Mouse (Mus musculus) stomach, postnatal 0 days (tissue): ENCODE results near the gene Chchd6. TPM values are rescaled to one million over a fixed set of nuclear protein-coding genes. Genes with fewer than 3 reads are reported as not detected.

Experiments
- ATAC-seq: fragments of 200-750 bp; cut with Nextera tagmentation; 2 replicates; pipeline ENCODE4 v1.8.0; 2017; ENCODE audit not compliant: low FRiP score, low TSS enrichment
- DNase-seq: peaks from one replicate; pipeline ENCODE4 v3.0.0-alpha.2; 2016; ENCODE audit warnings: low spot score
- H3K27ac ChIP-seq: fragments of 300-500 bp; sonication (generic); replicated peaks from 2 replicates; pipeline ENCODE4 v1.5.1; 2014; ENCODE audit warnings: mild to moderate bottlenecking, control low read depth
- H3K27me3 ChIP-seq: fragments of 300-500 bp; sonication (generic); 2 replicates; pipeline ENCODE4 v1.6.1; 2014; ENCODE audit warnings: low read length; ENCODE audit not compliant: control insufficient read depth, insufficient read depth
- H3K36me3 ChIP-seq: fragments of 300-500 bp; sonication (generic); 2 replicates; pipeline ENCODE4 v1.6.1; 2014; ENCODE audit warnings: low read length, mixed read lengths; ENCODE audit not compliant: control insufficient read depth, insufficient read depth
- H3K4me1 ChIP-seq: fragments of 300-500 bp; sonication (generic); replicated peaks from 2 replicates; pipeline ENCODE4 v1.6.1; 2014; ENCODE audit warnings: antibody characterized with exemption; ENCODE audit not compliant: control insufficient read depth, insufficient read depth
- H3K4me2 ChIP-seq: fragments of 300-500 bp; sonication (generic); replicated peaks from 2 replicates; pipeline ENCODE4 v1.6.1; 2014; ENCODE audit warnings: low read depth, mild to moderate bottlenecking, control low read depth, moderate library complexity
- H3K4me3 ChIP-seq: fragments of 300-500 bp; sonication (generic); 2 replicates; pipeline ENCODE4 v1.5.1; 2014; ENCODE audit warnings: low read depth, low read length, control low read depth
- H3K9ac ChIP-seq: fragments of 300-500 bp; sonication (generic); 2 replicates; pipeline ENCODE4 v1.6.1; 2014; ENCODE audit warnings: mild to moderate bottlenecking, low read length, control low read depth, mixed read lengths
- H3K9me3 ChIP-seq: fragments of 300-500 bp; sonication (generic); 2 replicates; pipeline ENCODE4 v1.6.1; 2016; ENCODE audit warnings: low read length; ENCODE audit not compliant: control insufficient read depth
- CTCF ChIP-seq: IDR thresholded peaks from 2 replicates; pipeline ENCODE4 v1.5.1; 2016; ENCODE audit warnings: antibody characterized with exemption, low read depth, mild to moderate bottlenecking, moderate library complexity
- EP300 ChIP-seq: optimal IDR thresholded peaks from 2 replicates; pipeline ENCODE3; 2016; ENCODE audit warnings: antibody characterized with exemption
- WGBS: fragments of 180-500 bp; shearing (Covaris S2); extraction: QIAGEN DNeasy Blood & Tissue Kit; methylation state at CpG from one replicate; pipeline ENCODE4 v1.1.7; 2014; 5-methylcytosine and 5-hydroxymethylcytosine counted together
- polyA plus RNA-seq: library from polyadenylated mRNA; unstranded; fragments of >200 nt; fragmentation: Nextera tagmentation; extraction: Ambion mirVana; gene quantifications from 2 replicates; pipeline ENCODE4 v1.2.1, GENCODE M21; 2015

Gene Chchd6
- polyA plus RNA-seq, 1 experiment from 2014 or later: 22.7 TPM

DNA sequence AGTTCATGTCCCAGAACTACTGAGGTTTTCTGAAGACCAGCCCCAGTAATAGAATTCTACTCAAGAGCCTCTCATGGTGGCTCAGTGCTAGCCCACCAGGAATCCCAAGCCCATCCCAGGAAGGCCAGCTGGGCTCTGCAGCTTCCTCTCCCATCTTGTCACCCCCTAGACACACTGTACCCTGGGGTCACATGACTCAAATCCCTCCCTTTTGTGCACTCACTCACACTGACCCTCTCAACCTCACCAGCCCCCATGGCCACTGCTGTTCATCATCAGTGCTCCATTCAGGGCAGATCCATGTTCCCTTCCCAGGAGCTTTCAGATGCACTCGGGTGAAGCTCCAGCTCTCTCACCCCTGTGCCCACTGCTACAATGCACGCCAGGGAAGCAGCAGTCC is 20.8 kb downstream of the Chchd6 start:
- Histone ChIP-seq H3K27me3 (no peaks in the 10 kb centered on the region), H3K9me3 (no peaks in the 10 kb centered on the region), H3K4me3 (no peak overlapping the region), H3K4me2 (no peak overlapping the region), H3K9ac (no peak overlapping the region), H3K27ac (no peak overlapping the region), H3K36me3 (no peaks in the 10 kb centered on the region), H3K4me1 (no peaks in the 10 kb centered on the region)
- DNase-seq: no peak
- WGBS: 40% methylated on average over 2 of the region's 2 CpGs
- no peak for ATAC-seq
- TF ChIP-seq CTCF: no peak
- TF ChIP-seq EP300: no peak

DNA sequence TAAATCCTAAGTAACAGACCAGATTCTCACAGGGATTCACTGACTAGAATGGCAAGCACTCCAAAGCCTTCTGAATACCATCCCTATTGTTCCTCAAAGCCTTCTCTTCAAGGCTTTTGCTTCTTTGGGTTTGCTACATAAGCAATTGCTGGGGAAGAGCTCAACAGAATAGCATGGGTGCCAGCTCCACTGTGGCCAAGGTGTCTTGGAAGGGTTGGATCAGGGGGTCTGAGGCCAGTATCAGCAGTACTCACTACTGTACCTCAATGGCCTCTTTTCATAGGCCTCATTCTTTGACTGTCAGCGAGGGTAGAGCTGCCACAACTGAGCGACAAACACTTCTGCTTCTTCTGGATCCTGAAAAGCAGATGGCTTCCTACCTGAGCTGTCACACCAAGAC is 21.7 kb downstream of the Chchd6 start:
- H3K9ac ChIP-seq: no peak overlapping the region
- no peaks in the 10 kb centered on the region for H3K27me3 ChIP-seq
- no peak for ATAC-seq
- TF ChIP-seq CTCF: no peak
- TF ChIP-seq EP300: no peak
- no peaks in the 10 kb centered on the region for H3K36me3 ChIP-seq
- H3K4me1 ChIP-seq: no peaks in the 10 kb centered on the region
- no peak overlapping the region for H3K27ac ChIP-seq
- DNase-seq: no peak
- 90% methylated on average over 2 of the region's 2 CpGs for WGBS
- no peak overlapping the region for H3K4me2 ChIP-seq
- H3K4me3 ChIP-seq: no peak overlapping the region
- no peaks in the 10 kb centered on the region for H3K9me3 ChIP-seq

DNA sequence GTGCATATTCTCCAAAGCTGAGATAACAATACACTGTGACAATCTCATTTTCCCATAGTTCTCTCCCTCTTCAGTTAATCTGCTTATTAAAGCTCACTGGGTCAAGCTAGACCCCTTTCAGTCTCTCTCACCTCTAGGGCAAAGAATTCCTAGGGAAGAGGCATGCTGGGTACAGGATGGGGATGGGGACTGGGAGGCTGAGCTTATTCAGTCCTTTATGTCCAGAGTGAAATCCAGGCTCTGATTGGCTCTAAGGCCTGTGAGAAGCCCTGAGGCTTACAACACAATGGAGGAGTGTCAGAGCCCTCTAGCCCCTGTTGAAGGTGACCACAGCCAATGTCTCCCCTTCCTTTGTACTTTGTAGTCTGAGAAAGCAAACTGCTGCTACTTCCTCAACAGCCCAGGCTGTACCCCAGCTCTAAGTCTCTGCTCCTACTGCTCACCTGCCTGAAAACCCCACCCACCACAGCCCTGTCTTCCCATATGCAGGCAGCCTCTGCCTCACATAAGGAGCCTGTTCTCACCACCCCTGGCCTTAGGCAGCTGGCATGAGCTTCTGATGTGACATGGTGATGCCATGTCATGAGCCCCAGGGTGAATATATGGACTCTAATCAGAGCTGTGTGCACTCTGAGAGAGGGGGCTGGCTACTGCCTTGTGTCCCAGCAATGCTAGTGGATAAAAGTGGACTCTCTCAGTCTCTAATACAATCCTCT is 22.4 kb downstream of the Chchd6 start:
- Histone ChIP-seq H3K36me3 (no peaks in the 10 kb centered on the region), H3K9ac (no peak overlapping the region), H3K4me1 (no peaks in the 10 kb centered on the region), H3K27me3 (no peaks in the 10 kb centered on the region), H3K27ac (no peak overlapping the region), H3K9me3 (no peaks in the 10 kb centered on the region), H3K4me2 (no peak overlapping the region), H3K4me3 (no peak overlapping the region)
- DNase-seq (no peak), ATAC-seq (no peak)
- TF ChIP-seq EP300: no peak
- TF ChIP-seq CTCF: no peak

DNA sequence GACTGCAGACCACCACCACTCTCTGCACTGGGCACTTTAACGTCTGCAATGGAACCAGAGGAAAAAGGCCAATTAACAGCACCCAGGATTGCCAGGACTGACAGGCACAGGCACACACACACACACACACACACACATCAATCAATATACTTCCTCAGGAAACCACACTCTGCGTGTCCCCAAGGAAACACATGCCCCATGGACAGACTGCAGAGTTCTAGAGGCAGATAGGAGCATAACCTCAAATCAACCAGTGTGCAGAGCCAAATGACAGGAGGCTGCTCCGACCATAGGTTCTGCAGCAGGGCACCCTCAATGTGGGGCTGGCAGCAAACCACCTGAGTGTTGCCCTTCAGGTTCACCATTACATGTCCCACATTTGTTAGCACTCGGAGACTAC is 26.1 kb downstream of the Chchd6 start:
- no peaks in the 10 kb centered on the region for H3K36me3 ChIP-seq
- WGBS: 71% methylated on average over 4 of the region's 4 CpGs
- no peaks in the 10 kb centered on the region for H3K9me3 ChIP-seq
- H3K4me1 ChIP-seq: no peaks in the 10 kb centered on the region
- H3K4me3 ChIP-seq: no peak overlapping the region
- no peak overlapping the region for H3K9ac ChIP-seq
- TF ChIP-seq EP300: no peak
- no peak for TF ChIP-seq CTCF
- ATAC-seq: no peak
- no peaks in the 10 kb centered on the region for H3K27me3 ChIP-seq
- no peak overlapping the region for H3K27ac ChIP-seq
- no peak for DNase-seq
- no peak overlapping the region for H3K4me2 ChIP-seq

DNA sequence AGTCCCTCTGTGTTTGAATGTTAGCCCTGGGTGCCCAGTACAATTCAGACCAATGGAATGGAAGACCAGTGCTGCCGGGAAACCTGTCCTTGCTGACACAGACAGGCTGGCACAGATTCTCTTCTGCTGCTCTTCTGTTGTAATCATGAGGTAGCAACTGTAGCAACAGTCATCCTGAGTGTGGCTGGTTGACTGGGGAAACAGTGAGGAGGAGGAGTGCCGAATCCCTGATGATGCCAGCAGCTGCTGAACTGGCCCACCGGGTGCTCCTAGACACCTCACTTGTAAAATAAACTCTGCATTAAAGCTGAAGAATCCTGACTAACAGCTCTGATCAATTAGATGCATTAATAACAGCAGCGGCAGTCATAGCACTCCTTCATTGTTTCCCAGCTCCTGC is 28.7 kb downstream of the Chchd6 start:
- Histone ChIP-seq H3K36me3 (no peaks in the 10 kb centered on the region), H3K4me3 (no peak overlapping the region), H3K9me3 (no peaks in the 10 kb centered on the region), H3K4me1 (no peaks in the 10 kb centered on the region), H3K27me3 (no peaks in the 10 kb centered on the region), H3K4me2 (no peak overlapping the region), H3K27ac (no peak overlapping the region), H3K9ac (no peak overlapping the region)
- ATAC-seq: no peak
- TF ChIP-seq EP300 (no peak), CTCF (no peak)
- DNase-seq: no peak
- 68% methylated on average over 4 of the region's 4 CpGs for WGBS

DNA sequence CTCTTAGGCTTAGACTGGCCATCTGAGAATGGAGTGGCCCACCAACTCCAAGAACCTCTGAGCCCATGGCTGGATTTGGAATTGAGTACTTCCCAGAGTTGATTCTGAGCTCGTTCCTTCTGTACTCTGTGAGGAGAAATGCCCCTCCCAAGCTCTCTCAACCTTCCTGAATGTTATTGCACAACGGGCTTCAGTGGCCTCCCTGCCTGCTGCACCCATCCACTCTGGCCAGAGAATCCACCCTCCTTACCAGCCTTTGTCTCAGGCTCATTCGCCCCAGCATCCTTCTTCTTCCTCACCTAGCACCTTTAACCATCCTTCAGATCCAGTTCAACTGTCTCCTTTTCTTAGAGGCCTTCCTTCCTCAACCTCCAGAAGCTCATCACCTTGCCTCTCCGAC is 32.1 kb downstream of the Chchd6 start:
- DNase-seq (no peak), ATAC-seq (no peak)
- Histone ChIP-seq H3K4me2 (no peak overlapping the region), H3K9ac (no peak overlapping the region), H3K4me3 (no peak overlapping the region), H3K27ac (no peak overlapping the region), H3K36me3 (no peaks in the 10 kb centered on the region), H3K27me3 (no peaks in the 10 kb centered on the region), H3K4me1 (no peaks in the 10 kb centered on the region), H3K9me3 (no peaks in the 10 kb centered on the region)
- TF ChIP-seq EP300: no peak
- TF ChIP-seq CTCF: no peak
- WGBS: 85% methylated on average over 4 of the region's 4 CpGs
